Mouse (Mus musculus): Measurements from ENCODE around the gene Adprhl1. TPM values are rescaled to one million over a fixed set of nuclear protein-coding genes. Genes with fewer than 3 reads are reported as not detected.

Adprhl1 gene
- total and polyA plus RNA-seq, 3 experiments, result not detected

GRCm38 (mm10) chr8:13178137-13178536 lies 75.8 kb downstream of the Adprhl1 start:
- H3K4me1 ChIP-seq (ENCODE audit: control insufficient read depth in 1 of 2, insufficient read depth in 2 of 2), result peaks cover 7 to 14% of the 10 kb centered on the region in 2 experiments; a peak in 3 of 4 replicates
- no peak overlapping the region for H3K4me2 ChIP-seq (ENCODE audit: insufficient read depth, low read depth, poor library complexity, severe bottlenecking)
- peaks cover 26% of the 10 kb centered on the region for H3K27me3 ChIP-seq (replicated peaks)
- no peak overlapping the region for H3K27ac ChIP-seq (ENCODE audit: insufficient read depth, low read depth)
- peaks cover 33 to 41% of the 10 kb centered on the region in 2 experiments for H3K36me3 ChIP-seq (replicated peaks in 1 of 2; ENCODE audit: control insufficient read depth in 1 of 2, insufficient read depth in 1 of 2, low read length in 1 of 2)
- no peak for DNase-seq (ENCODE audit: extremely low read depth)
- no peak overlapping the region for H3K4me3 ChIP-seq (replicated peaks in 1 of 3; ENCODE audit: low read depth in 2 of 3, low read length in 2 of 3, poor library complexity in 1 of 3)
- H3K9ac ChIP-seq (ENCODE audit: insufficient read depth, low read depth), result no peak overlapping the region
- dilution Hi-C loops (cut with MboI; ENCODE audit: extremely low pct_ligation_motif_present, extremely low pct_unique_long_range_greater_than_20kb, low sequenced_read_pairs), result no loop called here
- TF ChIP-seq ELF1 (IDR thresholded peaks at IDR 0.05; ENCODE audit: low read depth, low read length) (no peak), EP300 (IDR thresholded peaks at IDR 0.05; ENCODE audit: low read length) (no peak), USF1 (IDR thresholded peaks at IDR 0.05; ENCODE audit: low read depth, low read length) (no peak), BHLHE40 (IDR thresholded peaks at IDR 0.05; ENCODE audit: low read depth, low read length) (no peak), RAD21 (IDR thresholded peaks at IDR 0.05; ENCODE audit: low read depth, low read length) (no peak), ETS1 (conservative IDR thresholded peaks at IDR 0.05; ENCODE audit: low read depth, low read length) (no peak), GABPA (IDR thresholded peaks at IDR 0.05; ENCODE audit: insufficient replicate concordance, low read depth, low read length) (no peak), MAZ (IDR thresholded peaks at IDR 0.05; ENCODE audit: low read depth, low read length) (no peak), POLR2AphosphoS2 (IDR thresholded peaks at IDR 0.05; ENCODE audit: low read depth, low read length) (no peak), ZMIZ1 (IDR thresholded peaks at IDR 0.05; ENCODE audit: low read depth, low read length) (no peak), MAFK (IDR thresholded peaks at IDR 0.05; ENCODE audit: insufficient replicate concordance, low read length) (no peak), JUN (IDR thresholded peaks at IDR 0.05; ENCODE audit: insufficient read depth, low read depth, low read length) (no peak), TCF12 (IDR thresholded peaks at IDR 0.05; ENCODE audit: low read depth, low read length) (no peak), CTCF (conservative IDR thresholded peaks at IDR 0.05 in 1 of 2, IDR thresholded peaks at IDR 0.05 in 1 of 2; ENCODE audit: low read depth in 2 of 2, low read length in 2 of 2) (no peak), MEF2A (IDR thresholded peaks at IDR 0.05; ENCODE audit: borderline replicate concordance, low read depth, low read length) (no peak), HCFC1 (IDR thresholded peaks at IDR 0.05; ENCODE audit: low read depth, low read length) (no peak), TBP (conservative IDR thresholded peaks at IDR 0.05; ENCODE audit: low read depth, low read length) (no peak)
- no peaks in the 10 kb centered on the region for H3K79me2 ChIP-seq (replicated peaks; ENCODE audit: control insufficient read depth, extremely low read depth, insufficient read depth, poor library complexity, severe bottlenecking)
- in situ Hi-C loops (cut with MboI; ENCODE audit: low pct_ligation_motif_present, low pct_unique_long_range_greater_than_20kb, low sequenced_read_pairs), result no loop called here
- H3K9me3 ChIP-seq (replicated peaks; ENCODE audit: low read length), result no peaks in the 10 kb centered on the region

DNA sequence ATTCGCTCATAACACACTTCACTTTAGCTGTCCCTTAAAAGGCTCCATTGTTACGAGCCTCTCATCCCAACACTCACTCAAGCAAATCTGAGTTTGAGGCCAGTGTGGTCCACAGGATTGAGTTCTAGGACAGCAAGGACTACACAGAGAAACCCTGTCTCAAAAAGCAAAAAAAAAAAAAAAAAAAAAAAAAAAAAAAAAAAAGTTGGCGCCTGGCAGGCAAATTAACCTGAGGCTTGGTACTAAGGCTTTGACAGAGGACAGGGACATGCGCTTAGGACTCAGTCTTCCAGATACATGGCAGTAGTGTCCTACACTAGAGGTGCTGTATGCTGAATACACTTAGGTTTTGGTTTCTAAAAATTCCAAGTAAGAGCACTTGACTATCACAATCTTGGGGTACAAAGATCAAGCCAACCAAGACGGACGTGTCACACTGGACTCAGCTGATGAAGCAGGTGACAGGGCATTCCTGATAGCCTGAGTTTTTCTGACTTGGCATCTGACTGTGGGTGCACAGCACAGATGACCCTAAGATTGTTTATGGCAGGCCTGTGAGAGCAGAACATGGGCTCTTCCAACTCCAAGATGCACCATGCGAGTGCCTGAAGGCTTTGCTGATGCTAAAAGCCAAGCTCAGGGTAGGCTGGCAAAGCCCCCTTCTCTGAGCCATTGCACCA lies 76.6 kb downstream of the Adprhl1 start:
- Histone ChIP-seq H3K27ac (ENCODE audit: insufficient read depth, low read depth) (no peak overlapping the region), H3K9ac (ENCODE audit: insufficient read depth, low read depth) (no peak overlapping the region), H3K36me3 (replicated peaks in 1 of 2; ENCODE audit: control insufficient read depth in 1 of 2, insufficient read depth in 1 of 2, low read length in 1 of 2) (peaks cover 40 to 49% of the 10 kb centered on the region in 2 experiments), H3K9me3 (replicated peaks; ENCODE audit: low read length) (no peaks in the 10 kb centered on the region), H3K4me3 (replicated peaks in 1 of 3; ENCODE audit: low read depth in 2 of 3, low read length in 2 of 3, poor library complexity in 1 of 3) (no peak overlapping the region), H3K4me2 (ENCODE audit: insufficient read depth, low read depth, poor library complexity, severe bottlenecking) (no peak overlapping the region), H3K4me1 (ENCODE audit: control insufficient read depth in 1 of 2, insufficient read depth in 2 of 2) (peaks cover 7 to 14% of the 10 kb centered on the region in 2 experiments; a peak in 3 of 4 replicates), H3K27me3 (replicated peaks) (peaks cover 18% of the 10 kb centered on the region), H3K79me2 (replicated peaks; ENCODE audit: control insufficient read depth, extremely low read depth, insufficient read depth, poor library complexity, severe bottlenecking) (no peaks in the 10 kb centered on the region)
- DNase-seq (ENCODE audit: extremely low read depth), result no peak
- in situ Hi-C loops (cut with MboI; ENCODE audit: low pct_ligation_motif_present, low pct_unique_long_range_greater_than_20kb, low sequenced_read_pairs) (no loop called here), dilution Hi-C loops (cut with MboI; ENCODE audit: extremely low pct_ligation_motif_present, extremely low pct_unique_long_range_greater_than_20kb, low sequenced_read_pairs) (no loop called here)
- TF ChIP-seq ZNF384 (IDR thresholded peaks at IDR 0.05; ENCODE audit: low read depth, low read length) (peak; percentile 80), MAFK (IDR thresholded peaks at IDR 0.05; ENCODE audit: insufficient replicate concordance, low read length) (no peak), POLR2A (IDR thresholded peaks at IDR 0.05; ENCODE audit: low read depth, low read length) (no peak)

All from CH12.LX (cell line).